Mouse (Mus musculus) layer of hippocampus, adult 18-20 months (tissue): ENCODE measurements around the gene S100a6. TPM values are rescaled to one million over a fixed set of nuclear protein-coding genes. Genes with fewer than 3 reads are reported as not detected.

ENCODE experiments used
- DNase-seq, 2 experiments: peaks; one replicate each; pipeline ENCODE4 v3.0.0; 2022; ENCODE audit warnings: low spot score in 2 of 2
- long read RNA-seq: library from polyadenylated mRNA; stranded (forward); transcript quantifications from one replicate; pipeline ENCODE4 v2.0.0, GENCODE M21; 2021
- total RNA-seq, 2 experiments: library from RNA; stranded (reverse); gene quantifications; 2 replicates each; pipeline ENCODE4 v1.2.3; 2021

The S100a6 gene
- 10 to 100 TPM; 23.5 to 24.6 TPM for total RNA-seq
- long read RNA-seq, transcript S100a6-201 (3 exons, 731 nt): major isoform, 7 of 8 reads
- long read RNA-seq, partial matches to known transcripts: 0 of 8 reads
- long read RNA-seq, other reads (novel, unspliced or antisense): 1 of 8 reads

DNA sequence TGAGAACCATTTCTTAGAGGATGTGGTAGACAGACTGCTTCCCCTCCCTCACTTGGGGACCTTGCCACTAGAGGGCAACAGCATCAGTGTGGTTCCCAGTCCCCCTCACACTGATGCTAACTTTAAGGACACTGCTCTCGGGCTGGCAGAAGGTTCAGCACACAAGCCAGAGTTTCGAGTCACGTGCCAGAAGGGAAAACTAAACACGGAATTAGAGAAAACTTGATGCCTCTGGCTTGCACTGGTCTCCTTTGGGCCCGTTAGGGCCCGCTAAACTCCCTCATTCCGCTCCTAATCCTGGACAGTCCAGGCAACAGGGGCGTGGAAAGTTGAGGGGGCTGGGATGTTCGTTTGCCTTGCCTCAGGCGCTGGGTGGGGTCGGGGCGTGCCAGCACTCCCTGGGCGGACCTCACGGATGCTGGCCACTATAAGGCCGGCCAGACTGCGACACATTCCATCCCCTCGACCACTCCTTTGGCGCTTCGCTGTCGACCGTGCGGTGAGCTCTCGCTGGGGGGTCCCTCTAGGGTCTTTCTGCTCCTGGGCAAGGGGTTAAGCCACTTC, at the start of gene S100a6:
S100a6 (plus strand) TSS at position 155 of the 564 bp plus-strand sequence.
- DNase-seq: peak in 1 of 2 experiments; percentile 71

DNA sequence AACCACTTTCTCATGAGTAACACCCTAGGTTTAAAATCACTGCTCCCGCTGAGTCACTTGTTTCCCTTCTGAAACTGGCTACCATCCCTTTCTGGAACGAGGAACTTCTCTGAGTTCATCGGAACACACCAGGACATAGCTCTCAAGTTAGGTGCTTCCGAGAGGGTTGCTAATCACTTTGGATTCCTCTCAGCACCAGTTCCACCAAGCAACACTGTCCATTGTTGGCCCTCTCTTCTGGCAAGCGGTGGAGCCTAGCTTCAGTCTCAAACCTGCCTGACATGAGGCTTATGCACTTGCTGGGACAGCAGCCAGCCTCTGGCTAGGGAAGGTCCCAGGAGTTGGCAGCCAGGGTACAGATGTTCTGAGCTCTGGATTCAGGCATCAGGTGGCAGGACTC, 38.0 kb upstream of the S100a6 start:
- no peak for DNase-seq

DNA sequence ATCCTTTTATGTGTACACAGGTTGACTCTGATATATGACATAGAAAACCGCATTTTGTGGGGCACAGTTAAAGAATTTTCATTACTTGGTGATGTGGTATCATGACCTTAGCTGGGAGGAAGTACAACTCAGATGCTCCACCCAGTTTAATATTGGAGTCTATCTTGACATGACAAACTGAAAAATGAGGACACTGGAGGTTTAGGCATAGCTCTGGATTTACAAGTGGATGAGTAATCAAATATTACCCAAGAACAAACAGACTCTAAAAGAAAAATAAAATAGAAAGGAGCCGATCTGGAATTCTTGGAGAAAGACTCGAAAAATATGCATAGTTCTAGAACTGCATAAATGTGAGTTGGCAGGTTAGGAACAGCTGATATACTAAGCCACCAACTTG, 37.4 kb upstream of the S100a6 start:
- DNase-seq: no peak

DNA sequence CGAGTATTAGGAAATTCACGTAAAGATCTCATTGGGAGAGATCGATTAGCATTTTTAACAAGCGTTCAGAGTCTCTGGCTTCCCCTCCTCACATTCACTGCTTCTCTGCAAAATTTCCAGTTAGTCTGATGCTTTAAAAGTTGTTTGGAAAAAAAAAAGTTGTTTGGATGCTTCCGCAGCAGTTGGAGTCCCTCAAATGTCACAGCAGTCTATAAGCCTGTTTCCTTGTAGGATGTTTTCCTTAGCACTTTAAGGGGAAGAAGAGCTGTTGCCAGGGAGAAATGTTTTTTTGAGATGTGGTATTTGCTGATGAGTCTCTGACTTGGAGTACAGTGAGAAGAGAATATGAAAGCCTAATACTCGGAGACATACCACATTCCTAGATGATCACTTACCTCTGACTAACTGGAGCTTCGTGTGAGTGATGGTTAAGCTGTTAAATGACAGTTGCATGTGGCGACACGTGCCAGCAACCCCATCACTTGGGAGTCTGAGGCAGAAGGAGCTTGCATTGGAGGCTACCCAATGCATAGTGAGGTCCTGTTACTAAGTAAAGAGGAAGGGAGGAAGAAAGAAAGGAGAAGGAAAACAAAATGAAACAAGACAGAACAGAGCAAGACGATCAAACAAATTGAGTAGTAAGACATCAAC, 36.2 kb upstream of the S100a6 start:
- DNase-seq: no peak

DNA sequence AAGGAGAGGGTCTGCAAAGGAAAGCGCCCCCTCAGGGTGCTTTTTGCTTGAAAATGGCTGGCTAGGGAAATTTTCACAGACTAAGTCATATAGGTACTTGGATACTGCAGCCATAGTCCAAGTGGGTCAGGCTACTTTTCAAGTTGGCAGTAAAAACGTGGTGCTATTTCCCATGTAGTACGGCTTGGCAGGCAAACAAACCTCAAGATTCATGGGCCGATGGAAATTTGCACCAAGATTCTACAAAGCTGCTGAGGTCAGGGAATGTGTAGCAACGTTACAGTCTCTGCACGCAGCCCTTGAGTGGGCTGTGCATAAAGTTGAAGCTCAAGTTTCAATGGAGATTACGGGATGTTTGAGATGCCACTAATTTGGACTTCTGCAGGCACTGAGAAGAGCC, 33.2 kb upstream of the S100a6 start:
- DNase-seq: no peak

DNA sequence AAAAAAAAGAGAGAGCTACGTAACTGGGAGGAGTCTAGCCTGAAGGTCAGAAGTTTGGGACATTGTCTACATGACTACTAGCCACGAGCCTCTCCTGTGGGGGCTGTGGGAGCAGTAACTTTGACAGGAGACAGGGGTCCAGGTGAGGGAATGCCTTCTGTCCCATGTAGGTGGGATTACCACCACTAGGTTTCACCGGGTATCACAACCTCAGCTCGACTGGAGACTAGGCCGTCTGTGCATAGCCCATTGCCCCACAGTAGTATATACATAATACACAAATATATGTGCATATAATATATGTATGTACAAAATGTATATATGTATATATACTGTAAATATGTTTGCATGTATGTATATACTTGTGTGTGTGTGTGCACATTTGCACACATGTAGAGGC, 31.5 kb upstream of the S100a6 start:
- no peak for DNase-seq

DNA sequence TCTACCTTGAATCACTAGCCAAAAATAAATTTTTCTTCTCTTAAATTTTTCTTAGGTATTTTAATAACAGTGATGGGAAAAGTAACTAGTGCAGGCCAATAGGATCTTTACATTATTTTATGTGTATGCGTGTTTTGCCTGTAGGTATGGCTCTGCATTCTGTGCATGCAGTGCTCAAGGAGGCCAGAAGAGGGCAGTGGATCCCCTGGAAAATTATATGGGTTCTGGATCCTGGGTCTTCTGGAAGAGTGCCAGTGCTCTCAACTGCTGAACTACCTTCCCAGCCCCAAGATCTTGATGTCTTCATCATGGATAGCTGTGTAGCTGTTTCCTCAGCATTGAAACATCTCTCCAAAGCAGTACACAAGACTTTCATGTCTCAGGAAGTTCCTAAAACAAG, 30.5 kb upstream of the S100a6 start:
- no peak for DNase-seq

DNA sequence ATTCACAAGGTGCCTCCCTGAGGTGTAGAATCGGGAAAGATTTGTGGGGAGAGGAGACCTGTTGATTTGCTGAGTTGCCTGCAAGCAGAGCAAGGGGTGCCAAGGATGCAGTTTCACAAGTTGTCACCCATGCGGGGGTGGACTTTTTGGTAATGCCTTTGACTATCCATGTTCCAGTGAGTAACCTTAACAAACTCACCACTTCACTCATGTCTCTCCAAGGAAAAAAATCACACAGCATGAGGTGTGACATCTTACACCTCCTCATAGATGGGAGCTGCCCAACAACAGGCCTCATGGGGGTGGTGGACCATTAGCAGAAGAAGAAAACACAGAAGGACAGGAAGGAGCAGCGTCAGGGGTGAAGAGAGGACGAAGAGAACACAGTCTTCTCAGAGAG, 30.1 kb upstream of the S100a6 start:
- no peak for DNase-seq

DNA sequence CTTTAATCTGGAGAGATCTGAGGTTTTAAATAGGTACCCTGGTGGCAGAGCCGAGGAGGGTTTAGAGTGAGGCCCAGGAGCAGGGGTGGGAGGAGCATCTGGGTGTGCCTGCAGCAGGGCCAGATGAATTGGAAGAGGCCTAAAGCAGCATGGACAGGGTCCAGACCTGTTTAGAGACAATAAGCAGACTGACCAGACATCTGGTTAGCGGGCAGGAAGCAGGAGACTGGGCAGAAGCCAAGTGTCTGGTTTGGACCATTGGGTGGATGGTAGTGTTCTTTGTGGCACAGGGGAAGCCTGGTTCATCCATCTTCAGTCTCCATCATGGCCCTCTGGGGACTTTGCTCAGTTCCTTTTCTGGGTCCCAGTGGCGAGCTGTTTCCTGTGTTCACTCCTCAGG, 28.8 kb upstream of the S100a6 start:
- DNase-seq: no peak

DNA sequence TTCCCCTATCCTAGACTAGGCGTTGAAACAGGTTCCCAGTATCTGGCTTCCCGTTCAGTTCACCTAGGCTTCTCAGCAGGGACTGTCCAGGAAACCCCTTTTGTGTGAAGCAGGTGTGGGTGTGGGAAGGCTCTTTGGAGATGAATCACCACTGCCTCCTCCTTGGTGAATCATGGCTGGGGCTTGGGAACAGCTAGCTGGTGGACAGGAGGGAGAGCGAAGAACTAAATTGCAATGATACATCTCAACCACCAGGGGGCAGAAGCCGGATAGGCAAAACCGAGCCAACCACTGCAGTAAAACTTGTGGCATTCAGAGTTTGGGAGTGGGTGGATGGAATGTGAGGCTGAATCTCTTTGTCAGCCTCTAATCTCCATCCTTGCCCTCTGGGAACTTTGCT, 27.1 kb upstream of the S100a6 start:
- DNase-seq: peak; percentile 66 to 70

DNA sequence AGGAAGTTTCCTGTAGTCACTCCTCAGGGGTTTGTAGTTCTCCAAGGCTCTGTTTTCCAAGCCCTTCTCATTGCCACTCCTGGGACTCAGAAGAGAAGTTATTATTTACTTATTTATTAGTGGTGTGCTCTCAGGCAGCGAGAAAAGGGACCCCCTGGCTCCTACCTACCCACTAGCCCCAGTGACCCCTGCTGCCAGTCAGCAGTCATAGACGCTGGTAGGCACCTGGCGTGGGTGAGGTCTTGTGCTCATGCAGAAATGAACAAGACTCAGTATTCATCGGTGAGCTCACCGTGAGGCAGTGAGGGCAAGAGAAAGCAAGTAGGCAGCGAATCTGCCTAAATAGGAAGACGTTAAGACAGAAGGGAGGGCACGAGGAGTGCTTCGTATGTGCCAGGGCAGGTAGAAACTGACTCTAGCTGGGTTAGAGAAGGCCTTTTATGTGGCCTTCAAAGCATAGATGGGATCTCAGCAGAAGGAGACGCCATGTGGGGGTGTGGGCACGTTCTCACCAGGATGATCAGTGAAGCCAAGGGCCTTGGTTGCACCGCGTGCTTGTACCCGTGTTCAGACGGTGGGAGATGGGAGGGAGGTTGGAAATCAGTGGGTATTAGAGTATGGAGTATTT, 26.6 kb upstream of the S100a6 start:
- DNase-seq: no peak

DNA sequence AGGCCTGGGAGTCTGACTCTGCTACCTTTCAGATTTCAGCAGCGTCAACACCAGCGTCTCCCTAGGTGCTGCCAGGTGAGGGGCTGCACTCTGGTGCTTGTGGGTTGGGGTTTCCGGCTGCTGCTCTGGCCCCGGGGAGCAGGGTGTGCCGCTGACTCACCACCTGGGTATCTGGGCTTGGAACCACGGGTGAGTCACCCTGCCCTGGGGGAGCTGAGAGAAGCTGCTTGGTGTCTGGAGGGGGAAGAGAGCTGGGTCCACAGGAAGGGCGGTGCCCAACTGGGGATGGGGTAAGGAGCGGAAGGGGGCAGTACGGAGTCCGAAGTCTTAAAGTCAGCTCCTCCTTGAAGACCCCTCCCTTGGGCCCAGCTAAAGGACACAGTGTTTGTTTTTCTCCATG, 25.8 kb upstream of the S100a6 start:
- no peak for DNase-seq

DNA sequence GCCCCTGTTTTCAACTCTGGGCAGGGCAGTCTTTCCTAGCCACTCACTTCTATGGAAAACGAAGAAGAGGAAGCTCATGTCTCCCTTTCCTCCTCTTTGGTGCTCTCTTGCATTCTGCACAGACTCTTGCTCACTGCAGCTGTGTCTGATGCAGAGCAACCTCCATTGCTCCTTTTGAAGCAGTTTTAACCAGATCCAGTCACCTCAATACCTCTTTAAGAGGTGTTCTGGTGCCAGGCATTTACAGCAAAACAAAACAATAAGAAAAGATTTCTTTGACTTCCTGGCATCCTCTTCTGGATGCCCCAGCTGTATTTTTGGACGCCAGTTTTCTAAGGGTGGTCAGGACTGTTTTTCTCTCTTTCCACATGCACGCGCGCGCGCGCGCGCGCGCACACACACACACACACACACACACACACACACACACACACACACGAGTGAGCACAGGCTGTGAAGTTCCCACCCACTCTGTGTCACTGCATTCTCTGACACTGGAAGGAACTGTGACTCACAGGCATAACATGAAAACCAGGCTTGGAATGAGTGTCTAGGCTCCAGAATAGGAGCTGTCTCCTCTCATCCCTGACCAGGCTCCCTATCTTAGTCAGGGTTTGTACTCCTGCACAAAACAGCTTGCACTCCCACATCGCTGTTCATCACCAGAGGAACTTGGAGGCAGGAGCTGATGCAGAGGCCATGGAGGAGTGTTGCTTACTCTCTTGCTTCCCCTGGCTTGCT, 25.2 kb upstream of the S100a6 start:
- DNase-seq: peak; percentile 35 to 55

DNA sequence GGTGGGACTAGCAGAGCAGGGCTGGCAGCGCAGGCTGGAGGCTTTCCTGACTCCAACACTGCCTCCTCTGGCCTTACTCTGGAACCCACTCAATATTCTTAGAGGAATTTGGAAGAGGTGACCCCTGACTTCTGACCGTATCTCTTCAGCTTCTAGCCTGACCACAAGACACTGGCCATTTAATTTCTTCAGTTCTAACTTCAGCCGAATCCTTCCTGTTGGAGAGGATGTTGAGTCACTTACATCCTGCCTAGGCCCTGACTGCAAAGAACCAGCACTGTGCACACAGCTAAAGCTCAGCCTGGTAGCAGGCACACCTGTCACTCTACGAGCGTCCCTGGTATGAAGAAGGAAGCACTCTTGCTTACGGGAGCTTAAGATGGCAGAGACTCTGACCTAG, 23.3 kb upstream of the S100a6 start:
- no peak for DNase-seq

DNA sequence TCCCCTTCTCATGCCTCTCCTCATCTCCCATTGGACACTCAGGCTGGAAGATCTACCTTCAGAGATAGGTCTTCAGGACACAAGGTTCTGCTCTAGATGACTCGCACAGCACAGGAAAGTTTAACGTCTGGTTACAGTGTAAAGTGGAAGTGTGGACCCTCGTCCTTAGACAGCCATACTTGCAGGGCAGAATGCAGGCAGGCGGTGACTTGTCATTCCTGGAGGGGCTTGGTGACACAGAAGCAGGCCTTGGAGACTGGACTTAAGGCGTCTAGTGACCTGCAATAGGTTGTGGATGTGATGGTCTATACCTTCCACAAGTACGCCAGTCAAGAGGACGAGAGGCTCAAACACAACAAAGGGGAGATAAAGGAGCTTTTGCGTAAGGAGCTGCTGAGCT, 22.7 kb upstream of the S100a6 start, which contains the start of gene S100a2:
S100a2 (plus strand) TSS at position 301 of the 400 bp plus-strand sequence.
- no peak for DNase-seq

DNA sequence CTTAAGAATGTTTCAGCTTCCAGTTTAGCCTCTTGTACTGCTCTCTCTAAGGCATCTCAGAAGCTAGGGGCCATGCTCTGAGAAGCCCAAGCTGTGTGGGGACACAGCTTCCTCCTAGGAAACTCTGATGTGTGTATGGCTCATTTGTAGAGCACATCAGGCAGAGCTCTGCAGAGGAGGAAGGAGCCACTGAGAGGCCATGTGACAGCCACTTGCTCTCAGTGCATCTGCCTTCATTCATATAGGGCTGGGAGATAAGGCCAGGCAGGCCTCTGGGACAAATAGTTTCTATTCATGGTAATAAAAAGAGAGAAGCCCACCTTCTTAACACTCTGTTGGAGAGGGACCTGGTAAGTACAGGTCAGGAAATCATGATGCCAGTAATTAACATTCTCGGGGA, 18.2 kb upstream of the S100a6 start:
- no peak for DNase-seq

DNA sequence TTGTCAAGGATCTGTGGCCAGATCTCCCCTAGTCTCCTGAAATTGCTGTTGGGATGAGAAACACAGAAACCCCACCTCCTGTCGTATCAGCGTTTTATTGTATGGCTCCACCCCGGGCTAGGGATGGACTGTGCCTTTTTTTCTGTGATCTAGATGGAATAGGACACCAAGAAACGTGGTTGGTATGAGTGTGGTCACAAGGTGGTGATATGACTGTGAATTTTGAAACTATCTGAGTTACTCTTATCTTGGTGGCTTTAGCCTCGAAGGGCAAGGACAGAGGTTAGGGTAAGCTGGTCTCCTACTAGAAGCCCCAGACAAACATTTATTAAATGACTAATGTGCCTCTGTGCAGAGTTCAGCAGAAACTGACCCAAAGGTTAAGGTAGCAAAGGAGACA, 17.1 kb upstream of the S100a6 start:
- DNase-seq: no peak

DNA sequence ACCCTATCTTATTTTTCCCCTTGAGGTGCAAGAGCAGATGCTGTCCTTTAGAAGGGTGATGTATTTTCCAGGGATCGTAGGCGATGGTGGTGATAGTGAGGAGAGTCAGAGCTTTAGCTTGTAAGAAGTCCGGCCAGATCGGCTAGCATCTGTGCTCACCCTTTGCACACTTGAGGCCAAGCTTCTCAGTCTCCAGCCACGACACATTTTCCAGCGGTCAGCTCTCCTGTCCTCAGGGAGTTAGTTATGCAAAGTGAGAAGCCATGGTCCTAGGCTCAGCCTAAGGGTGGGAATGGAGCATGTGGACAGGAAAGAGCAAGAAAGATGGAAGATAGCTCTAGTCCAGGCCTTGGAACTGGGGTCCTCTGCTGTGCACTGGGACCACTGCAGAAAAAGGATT, 15.9 kb upstream of the S100a6 start:
- DNase-seq: no peak

DNA sequence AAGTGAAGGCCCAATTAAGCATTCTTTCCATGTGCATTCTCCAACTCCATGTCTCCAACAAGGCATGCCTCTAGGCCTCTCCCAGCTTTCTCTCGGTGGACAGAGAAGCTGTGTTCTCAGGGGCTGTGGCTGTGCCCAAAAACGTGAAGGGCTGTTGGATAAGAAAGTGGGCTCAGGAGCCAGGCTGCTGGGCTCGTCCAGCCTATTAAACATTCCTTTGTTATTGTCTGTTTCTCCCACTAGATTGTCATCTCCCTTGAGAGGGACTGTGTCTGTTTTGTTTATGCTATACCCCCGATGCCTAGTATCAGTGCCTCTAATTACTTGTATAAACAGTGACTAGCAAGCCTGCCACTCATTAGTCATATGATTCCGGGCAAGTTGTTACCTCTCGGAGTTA, 14.9 kb upstream of the S100a6 start:
- DNase-seq: no peak

DNA sequence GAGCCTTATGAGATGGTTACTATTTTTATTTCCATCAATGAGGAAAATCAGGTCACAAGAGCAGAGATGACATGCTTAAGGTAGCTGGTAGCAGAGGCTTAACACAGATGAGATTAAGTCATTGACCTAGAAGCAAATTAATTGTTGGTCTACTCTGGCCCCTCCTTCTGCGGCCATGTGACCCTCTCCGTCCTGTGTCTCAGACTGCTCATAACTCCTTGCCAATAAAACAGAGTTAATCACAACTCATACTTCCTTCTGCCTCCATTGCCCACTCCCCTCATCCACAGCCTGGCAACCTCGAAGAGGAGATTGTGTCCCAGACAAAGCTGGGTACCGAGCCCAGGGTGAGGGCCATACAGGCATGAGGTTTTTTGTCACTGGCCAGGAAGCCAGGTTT, 14.5 kb upstream of the S100a6 start:
- DNase-seq: no peak

DNA sequence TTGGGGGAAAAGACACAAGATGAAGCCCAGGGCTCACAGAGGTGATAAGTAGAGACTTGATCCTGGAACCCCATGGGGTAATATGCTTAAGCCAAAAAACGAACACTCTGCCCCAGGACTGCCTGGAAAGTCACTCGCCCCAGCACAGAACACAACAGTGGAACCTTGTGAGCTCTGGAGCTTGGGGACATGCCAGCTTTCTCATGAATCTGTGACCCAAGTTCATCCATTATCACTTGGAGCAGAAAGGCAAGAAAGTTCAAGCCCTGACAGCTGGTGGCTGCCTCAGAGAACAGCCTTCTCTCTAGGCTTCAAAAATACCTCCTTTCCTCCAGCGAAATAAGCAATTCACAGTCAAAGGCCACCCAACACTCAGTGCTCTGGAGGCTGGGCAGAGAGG, 13.3 kb upstream of the S100a6 start:
- DNase-seq: no peak

DNA sequence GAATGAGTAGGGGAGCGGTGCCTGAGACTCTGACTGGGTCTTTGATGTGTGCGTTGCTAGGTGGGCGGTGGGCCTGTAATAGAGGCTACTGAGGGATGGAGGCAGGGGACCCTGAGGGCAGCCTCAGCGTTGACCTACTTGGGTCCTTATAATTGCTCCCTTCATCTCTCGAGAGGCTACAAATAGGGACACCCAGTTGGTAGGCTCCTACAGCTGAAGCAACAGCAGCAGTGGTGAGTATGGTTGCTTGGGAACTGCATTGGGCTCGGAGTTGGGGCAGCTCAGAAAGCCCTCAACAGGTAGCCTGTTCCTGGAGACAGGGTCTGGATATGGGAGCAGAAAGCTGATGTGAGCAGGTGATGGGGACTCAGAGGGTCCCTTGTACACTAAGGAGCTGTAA, 12.6 kb upstream of the S100a6 start:
- no peak for DNase-seq
